Mouse (Mus musculus) left cerebral cortex, postnatal 36 days (tissue): ENCODE measurements around the gene Olfr638. TPM values are rescaled to one million over a fixed set of nuclear protein-coding genes. Genes with fewer than 3 reads are reported as not detected.
"Not testable (repeated sequence)": the region's sequence is repeated elsewhere in the genome, so short reads cannot be mapped to it uniquely, and the experiment has no call there.

ENCODE experiments used
- DNase-seq, 2 experiments: peaks; one replicate each; pipeline ENCODE4 v3.0.0; 2021 to 2022; ENCODE audit warnings: low spot score in 2 of 2, mixed read lengths in 1 of 2
- intact Hi-C: fragments of 180-260 bp; cut with DNase I; formaldehyde crosslinking; loops from one replicate; pipeline ENCODE4 v1.15.1; 2025
- total RNA-seq, 2 experiments: library from RNA; stranded (reverse); gene quantifications; 2 replicates each; pipeline ENCODE4 v1.2.3; 2021

The Olfr638 gene
- not detected for total RNA-seq

DNA sequence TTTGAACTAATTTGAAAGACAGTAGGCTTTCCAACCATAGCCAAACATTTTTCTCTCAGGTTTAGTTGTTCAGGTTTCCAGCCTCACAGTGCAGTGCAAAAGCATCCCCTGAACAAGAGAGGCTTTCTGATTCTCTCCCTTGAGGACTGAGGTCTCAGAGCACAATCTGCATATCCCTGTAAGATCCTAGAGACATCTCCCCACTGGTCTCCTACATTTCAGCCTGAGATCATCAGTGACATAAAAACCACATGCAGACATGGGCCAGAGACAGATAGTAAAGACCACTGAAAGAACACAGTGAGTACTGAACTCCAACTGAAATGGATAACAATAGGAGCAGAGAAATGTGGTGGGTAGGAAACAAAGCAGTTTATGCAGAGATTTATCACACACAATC, at the start of gene Olfr638:
Gene Olfr638 (plus strand): TSS at position 301 of the 400 bp plus-strand sequence.
- intact Hi-C loops = no loop called here
- no peak for DNase-seq

DNA sequence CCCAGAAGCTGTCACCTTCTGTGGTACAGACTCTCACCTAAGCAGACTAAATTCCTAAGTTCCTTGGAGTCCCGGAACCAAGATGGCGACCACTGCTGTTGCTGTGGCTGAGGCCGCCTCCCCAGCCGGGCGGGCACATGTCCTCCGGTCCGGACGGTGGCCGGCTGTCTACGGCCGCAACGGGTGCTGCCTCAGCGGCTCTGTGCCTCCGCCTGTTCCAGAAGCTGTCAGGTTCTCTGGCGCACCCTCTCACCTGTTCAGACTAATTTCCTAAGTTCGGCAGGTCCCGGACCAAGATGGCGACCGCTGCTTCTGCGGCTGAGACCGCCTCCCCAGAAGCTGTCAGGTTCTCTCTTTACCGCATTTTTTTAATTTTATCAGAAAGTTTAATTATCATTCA, 31.7 kb upstream of the Olfr638 start:
- DNase-seq, intact Hi-C loops: not testable (repeated sequence)

DNA sequence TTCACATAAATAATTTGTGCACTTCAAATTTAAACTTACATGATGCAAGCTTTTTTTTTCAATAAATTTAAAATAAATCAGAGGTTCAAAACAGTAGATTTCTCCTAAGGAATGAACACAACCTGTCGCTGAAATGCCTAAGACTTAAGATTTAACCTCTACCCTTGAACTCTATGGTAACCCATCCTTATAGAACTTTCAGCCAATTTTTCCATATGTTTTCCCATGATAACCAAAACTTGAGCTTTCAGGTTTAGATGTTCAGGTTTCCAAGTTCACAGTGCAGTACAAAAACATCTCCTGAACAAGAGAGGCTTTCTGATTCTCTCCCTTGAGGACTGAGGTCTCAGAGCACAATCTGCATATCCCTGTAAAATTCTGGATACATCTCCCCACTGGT, 27.7 kb upstream of the Olfr638 start, which contains the start of gene Olfr635:
Gene Olfr635 (plus strand): TSS at position 301 of the 400 bp plus-strand sequence.
- intact Hi-C loops = no loop called here

DNA sequence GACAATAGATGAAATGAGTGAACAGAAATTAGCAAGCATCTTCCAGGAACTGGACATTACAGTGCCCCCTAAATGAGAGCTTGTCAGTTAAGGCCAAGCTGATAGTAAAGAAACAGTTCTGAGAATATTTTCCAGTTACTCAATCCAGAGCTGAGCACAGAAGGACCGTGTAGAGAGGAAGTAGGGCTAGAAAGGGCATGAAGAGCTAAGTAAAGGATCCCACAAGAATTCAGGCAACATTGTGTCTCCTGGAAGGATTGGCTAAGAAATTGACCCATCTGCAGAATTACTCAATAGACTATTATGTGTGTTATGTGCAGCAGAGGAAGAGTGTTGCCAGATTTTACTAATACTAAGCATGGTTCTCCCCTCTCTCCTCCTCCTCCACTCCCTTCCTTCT, 26.8 kb upstream of the Olfr638 start:
- intact Hi-C loops = no loop called here
- DNase-seq = no peak

More for the DNA sequence above, 27.7 kb upstream of the Olfr638 start, which contains the start of gene Olfr635:
- no peak for DNase-seq

DNA sequence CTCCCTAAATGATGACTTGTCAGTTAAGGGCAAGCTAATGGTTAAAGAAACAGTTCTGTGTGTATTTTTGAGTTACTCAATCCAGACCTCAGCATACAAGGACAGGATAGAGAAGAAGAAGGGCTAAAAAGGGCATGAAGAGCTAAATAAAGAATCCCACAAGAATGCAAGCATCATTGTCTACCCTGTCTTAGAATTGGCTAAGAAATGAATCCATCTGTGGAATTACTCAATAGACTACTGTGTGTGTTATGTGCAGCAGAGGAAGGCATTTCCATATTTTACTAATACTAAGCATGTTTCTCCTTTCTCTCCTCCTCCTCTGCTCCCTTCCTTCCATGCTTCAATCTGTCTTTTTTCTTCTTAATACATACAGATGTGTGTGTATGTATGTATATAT, 578 bp downstream of the Olfr638 start:
- no peak for DNase-seq
- intact Hi-C loops = no loop called here

DNA sequence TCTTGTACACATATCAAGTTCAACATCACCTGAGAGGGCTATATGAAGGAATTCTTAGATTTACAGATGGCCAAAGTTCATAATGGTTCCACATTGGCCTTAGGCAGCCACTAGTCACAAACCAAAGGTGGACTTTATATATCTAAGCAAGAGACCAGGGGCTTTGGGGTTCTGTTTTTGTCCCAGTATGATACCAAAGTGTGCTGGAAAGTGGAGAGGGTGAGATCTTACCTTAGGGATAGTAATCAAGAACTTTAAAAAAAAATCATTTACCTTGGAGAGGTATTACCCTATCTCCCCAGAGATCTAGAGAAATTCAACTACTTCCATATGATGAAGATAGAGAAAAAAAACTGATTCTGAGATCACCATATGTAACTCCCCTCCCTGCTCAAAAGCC, 18.7 kb downstream of the Olfr638 start, which contains the start of gene Olfr639:
Gene Olfr639 (minus strand): TSS at position 101 of the 400 bp plus-strand sequence.
- intact Hi-C loops = no loop called here
- no peak for DNase-seq

DNA sequence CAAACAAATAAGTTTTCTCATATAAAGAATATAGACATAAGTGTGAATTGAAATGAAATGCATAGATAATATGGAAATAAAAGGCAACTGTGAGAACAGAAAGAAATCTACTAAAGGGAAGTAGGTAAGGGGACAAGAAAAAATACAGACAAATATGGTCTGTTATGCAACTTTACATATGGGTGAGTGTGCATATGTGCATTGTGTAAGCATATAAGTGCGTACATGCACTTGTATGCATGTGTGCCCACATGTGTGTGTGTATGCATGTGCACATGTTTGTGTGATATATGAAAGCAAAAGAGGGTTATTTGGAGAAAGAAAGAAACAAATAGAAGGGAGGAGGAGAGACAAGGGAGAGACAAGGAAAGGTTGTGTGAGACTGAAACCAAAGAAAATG, 20.4 kb downstream of the Olfr638 start:
- intact Hi-C loops = no loop called here
- DNase-seq = no peak

DNA sequence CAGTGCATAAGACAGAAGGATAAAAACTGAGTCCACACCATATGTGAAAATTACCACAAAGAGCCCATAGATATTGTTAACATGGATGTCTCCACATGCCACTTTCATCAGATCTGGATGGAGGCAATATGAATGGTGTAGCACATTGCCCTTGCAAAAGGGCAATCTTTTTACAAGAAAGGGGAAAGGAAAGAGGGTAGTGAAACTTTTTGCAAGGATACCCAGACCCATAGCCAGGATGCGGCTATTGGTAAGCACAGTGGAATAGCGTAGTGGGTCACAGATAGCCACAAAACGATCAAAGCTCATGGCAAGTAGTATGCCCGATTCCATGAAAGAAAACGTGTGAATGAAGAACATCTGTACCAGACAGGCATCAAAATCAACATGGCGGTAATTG, 23.1 kb downstream of the Olfr638 start:
- no peak for DNase-seq
- intact Hi-C loops = no loop called here

DNA sequence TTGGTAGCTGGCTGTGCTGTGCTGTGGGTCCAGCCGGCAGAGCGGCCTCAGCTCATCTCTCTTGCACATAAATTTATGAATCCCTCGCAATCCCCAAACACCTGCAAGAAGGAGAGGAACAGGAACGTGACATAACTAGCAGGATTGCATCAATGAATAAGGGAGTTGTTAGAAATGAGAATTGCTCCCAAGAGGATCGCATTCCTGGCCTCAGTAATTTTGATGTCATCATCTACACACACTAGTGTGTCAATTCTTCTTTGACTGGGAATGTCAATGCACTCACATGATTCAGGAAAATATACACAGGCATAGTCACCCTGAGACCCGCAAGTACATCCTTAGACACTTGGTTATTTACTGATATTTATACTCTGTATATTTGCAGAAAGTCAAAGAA, 26.9 kb downstream of the Olfr638 start, which contains the start of gene Olfr640:
Gene Olfr640 (minus strand): TSS at position 101 of the 400 bp plus-strand sequence.
- intact Hi-C loops = no loop called here
- DNase-seq = no peak

DNA sequence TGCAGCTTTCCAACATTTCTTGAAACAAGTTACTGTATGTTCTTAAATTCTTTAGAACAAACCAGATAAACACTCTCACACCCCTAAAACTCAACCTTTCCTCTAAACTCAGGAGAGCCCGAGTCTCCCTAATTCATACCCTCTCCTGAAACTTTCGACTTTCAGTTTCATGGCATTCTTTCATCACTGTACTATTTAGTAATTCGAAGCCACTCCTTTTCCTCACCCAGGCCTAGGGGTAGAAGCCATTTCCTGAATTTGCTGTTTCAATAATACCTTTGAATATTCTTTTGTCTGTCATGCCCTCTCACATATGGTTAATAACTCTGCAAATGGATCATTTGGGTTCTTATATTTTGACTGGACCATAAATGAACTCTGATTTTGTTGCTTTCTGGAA, 28.4 kb downstream of the Olfr638 start:
- no peak for DNase-seq
- intact Hi-C loops = no loop called here

DNA sequence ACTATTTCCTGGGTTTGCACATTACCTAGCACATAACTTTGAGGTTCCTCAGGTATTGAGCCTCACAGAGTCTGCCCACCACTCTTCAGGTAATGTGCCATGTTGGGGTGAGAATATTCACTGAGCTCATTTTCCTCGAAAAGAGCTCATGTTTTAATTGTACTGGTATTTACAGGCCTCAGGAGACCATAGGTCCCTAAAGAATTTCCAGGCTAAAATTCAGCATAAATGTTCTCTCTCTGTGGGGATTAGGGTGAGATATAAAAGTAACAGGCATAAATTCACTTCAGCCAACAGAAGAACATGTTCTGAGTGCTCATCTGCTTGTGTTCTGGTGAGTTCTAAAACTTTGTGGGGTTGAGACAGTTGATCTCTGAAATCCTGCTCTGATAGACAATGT, 36.6 kb downstream of the Olfr638 start, which contains the start of gene Olfr641:
Gene Olfr641 (plus strand): TSS at position 301 of the 400 bp plus-strand sequence.
- intact Hi-C loops = no loop called here
- no peak for DNase-seq

DNA sequence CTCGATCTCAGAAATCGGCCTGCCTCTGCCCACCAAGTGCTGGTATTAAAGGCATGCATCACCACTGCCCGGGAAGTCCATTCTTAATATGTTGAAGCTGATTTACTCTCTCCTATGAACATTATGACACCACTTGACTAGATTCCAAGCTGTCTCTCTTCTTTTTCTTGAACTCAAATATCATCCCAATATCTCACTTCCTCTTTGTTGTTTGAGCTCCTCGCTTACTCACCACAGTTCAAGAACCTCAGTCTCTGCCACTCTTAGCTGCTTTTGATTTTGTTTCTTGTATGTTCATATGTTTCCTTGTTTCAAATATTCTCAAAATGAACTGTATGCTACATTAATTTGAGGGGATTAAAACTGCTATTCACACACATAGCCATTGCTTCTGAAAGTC, 52.2 kb downstream of the Olfr638 start:
- DNase-seq = no peak
- intact Hi-C loops = no loop called here

DNA sequence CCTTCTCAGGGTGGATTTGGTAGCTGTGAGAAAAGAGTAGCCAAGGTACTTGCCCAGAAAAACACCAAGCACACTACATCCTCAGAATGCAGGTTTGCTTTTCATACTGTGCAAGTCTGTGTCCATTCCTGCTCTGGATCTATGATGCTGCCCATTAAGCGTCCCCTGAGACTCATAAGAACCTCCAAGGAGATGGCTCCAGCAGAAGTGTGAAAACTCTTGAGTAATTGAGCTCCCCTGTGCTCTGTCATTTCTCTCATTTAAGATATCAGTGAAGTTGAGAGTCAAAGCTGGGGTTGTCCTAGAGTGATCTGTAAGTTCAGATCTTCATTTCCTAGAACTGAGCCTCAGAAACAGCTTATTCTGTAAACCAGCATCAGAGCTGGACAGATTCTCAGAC, 54.0 kb downstream of the Olfr638 start, which contains the start of gene Olfr642:
Gene Olfr642 (minus strand): TSS at position 101 of the 400 bp plus-strand sequence.
- no peak for DNase-seq
- intact Hi-C loops = no loop called here

Other genes with a start within 250 kb of the Olfr638 start
- gene Olfr630, start 241.4 kb upstream of the Olfr638 start, total RNA-seq = not detected
- gene Olfr69, start 227.2 kb upstream of the Olfr638 start, total RNA-seq = not detected
- gene Olfr68, start 219.0 kb upstream of the Olfr638 start, total RNA-seq = not detected
- not detected for gene Olfr67, start 206.9 kb upstream of the Olfr638 start, total RNA-seq
- gene Hbb-bt, start 184.8 kb upstream of the Olfr638 start, total RNA-seq = 10 to 100 TPM; 49.8 to 50.7 TPM
- 100 to 1,000 TPM; 365 to 420 TPM for gene Hbb-bs, start 170.7 kb upstream of the Olfr638 start, total RNA-seq
- gene Hbb-bh2, start 158.2 kb upstream of the Olfr638 start, total RNA-seq = not detected
- gene Hbb-bh1, start 155.6 kb upstream of the Olfr638 start, total RNA-seq = not detected
- gene Hbb-y, start 145.5 kb upstream of the Olfr638 start, total RNA-seq = not detected
- not detected for gene Olfr66, start 112.5 kb upstream of the Olfr638 start, total RNA-seq
- gene Olfr64, start 104.3 kb upstream of the Olfr638 start, total RNA-seq = not detected
- not detected for gene Olfr65, start 95.3 kb upstream of the Olfr638 start, total RNA-seq
- gene Olfr631, start 69.9 kb upstream of the Olfr638 start, total RNA-seq = not detected
- under 1 TPM in 1 of 2 experiments, not detected in 1; 0.25 TPM for gene Olfr632, start 64.4 kb upstream of the Olfr638 start, total RNA-seq
- gene Olfr633, start 54.3 kb upstream of the Olfr638 start, total RNA-seq = not detected
- gene Olfr635, start 27.6 kb upstream of the Olfr638 start, total RNA-seq = under 1 TPM; 0.02 to 0.07 TPM
- under 1 TPM; 0.12 to 0.16 TPM for gene Olfr639, start 18.6 kb downstream of the Olfr638 start, total RNA-seq
- gene Olfr640, start 26.8 kb downstream of the Olfr638 start, total RNA-seq = not detected
- gene Olfr641, start 36.7 kb downstream of the Olfr638 start, total RNA-seq = not detected
- not detected for gene Olfr642, start 53.9 kb downstream of the Olfr638 start, total RNA-seq
- not detected for gene 4930516K23Rik, start 62.7 kb downstream of the Olfr638 start, total RNA-seq
- not detected for gene Olfr644, start 73.1 kb downstream of the Olfr638 start, total RNA-seq
- not detected for gene Olfr645, start 86.7 kb downstream of the Olfr638 start, total RNA-seq
- not detected for gene Olfr646, start 106.1 kb downstream of the Olfr638 start, total RNA-seq
- not detected for gene Ubqln5, start 131.1 kb downstream of the Olfr638 start, total RNA-seq
- gene Olfr643, start 138.7 kb downstream of the Olfr638 start, total RNA-seq = not detected
- not detected for gene Ubqln3, start 144.5 kb downstream of the Olfr638 start, total RNA-seq
- not detected for gene Ubqlnl, start 151.8 kb downstream of the Olfr638 start, total RNA-seq
- gene Olfm5, start 166.1 kb downstream of the Olfr638 start, total RNA-seq = not detected
- under 1 TPM; 0.15 to 0.45 TPM for gene Olfr648, start 184.6 kb downstream of the Olfr638 start, total RNA-seq
- gene Olfr649, start 197.2 kb downstream of the Olfr638 start, total RNA-seq = not detected
- gene Trim6, start 220.0 kb downstream of the Olfr638 start, total RNA-seq = under 1 TPM in 1 of 2 experiments, not detected in 1; 0.15 TPM
- 1 to 10 TPM in 1 of 2 experiments, under 1 TPM in 1; 0.94 to 1.1 TPM for gene Trim34a, start 245.7 kb downstream of the Olfr638 start, total RNA-seq